Mouse (Mus musculus): ENCODE measurements around the gene Prdm16.

The Prdm16 gene

DNA sequence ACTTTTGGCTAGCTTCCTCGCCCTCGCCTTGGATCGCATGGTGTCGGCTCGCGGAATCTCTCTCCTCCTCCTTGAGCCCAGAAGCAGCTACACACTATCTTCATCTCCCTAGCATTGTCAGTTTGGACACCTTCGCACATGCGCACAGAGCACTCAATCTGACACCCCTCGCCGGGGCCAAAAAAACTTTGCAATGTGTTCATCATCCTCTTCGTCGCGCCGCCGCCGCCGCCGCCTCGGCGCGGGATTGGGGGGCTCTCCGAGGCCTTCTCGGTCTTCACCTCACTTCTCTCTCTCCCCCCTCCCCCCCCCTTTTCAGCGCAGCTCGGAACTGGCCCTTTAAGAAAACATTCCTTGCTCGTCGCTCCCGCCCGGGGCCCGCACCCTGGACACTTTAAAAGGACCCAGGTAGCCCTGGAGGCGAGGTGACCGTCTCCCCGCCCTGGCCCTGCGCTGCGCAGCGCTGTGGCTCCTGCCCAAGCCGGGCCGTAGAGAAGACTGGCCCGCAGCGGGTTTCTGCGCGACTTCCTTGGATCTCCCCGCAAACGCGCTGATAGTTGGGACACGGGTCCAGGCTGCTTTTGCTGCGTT lies at the start of gene Prdm16:
TSS of gene Prdm16 (minus strand) at position 153 of the 591 bp plus-strand sequence.
- in situ Hi-C loops (cut with MboI; ENCODE audit: low pct_unique_long_range_greater_than_20kb in 1 of 2, low sequenced_read_pairs in 2 of 2, unreplicated experiment in 1 of 2): loop anchor here in 1 of 2 experiments (25.0 kb wide), 1 partner anchor 400 kb away; no protein-coding TSS in a partner anchor

DNA sequence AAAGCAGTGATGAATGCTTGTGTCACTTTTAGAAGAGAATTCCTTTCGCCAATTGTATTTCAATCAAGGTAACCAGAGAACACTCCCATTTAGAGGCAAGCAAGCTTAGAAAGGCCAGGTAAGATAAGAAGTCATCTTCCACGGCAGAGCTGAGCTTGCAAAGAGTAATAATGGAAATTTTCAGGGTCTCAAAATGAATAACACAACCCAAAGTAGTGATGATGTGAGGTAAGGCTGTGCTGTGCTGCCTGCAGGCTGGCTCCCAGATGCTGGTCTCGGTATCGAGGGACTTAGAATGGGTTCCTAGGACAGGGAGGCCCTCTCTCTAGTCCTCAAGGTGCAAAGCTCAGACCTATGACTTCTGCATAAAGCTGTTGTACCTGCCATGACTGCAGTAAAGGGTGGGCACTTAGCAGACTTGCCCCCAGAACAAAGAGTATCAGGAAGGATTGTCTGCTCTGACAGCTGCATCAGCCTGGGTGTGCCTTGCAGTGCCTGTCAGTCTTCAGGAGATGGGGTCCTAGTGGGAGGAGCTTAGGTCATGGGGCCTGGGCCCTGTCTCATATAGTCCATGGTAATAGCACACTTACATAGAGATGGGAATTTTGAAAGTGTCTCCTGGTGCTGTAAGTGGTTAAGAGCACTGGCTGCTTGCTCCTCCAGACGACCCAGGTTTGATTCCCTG lies 46.5 kb upstream of the Prdm16 start:
- in situ Hi-C loops (cut with MboI; ENCODE audit: low pct_unique_long_range_greater_than_20kb in 1 of 2, low sequenced_read_pairs in 2 of 2, unreplicated experiment in 1 of 2): no loop called here

DNA sequence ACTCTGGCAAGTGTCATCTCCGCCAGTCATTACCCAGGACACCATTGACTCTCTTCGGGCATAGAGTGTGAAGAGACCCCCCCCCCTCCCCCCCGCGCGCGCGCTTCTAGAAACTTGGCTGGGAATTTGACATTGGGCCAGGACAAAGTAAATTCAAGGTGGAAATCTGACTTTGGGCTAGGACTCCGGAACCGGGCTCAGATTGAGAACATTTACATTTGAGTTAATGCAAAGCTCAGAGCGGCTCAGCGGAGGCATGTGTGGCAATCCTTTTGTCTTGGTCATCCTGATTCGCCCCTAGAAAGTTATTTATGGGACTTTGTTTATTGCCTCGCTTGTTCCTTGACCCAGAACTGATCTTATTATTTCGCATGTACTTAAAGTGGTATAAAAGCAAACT lies 45.6 kb upstream of the Prdm16 start:
- in situ Hi-C loops (cut with MboI; ENCODE audit: low pct_unique_long_range_greater_than_20kb in 1 of 2, low sequenced_read_pairs in 2 of 2, unreplicated experiment in 1 of 2): no loop called here

DNA sequence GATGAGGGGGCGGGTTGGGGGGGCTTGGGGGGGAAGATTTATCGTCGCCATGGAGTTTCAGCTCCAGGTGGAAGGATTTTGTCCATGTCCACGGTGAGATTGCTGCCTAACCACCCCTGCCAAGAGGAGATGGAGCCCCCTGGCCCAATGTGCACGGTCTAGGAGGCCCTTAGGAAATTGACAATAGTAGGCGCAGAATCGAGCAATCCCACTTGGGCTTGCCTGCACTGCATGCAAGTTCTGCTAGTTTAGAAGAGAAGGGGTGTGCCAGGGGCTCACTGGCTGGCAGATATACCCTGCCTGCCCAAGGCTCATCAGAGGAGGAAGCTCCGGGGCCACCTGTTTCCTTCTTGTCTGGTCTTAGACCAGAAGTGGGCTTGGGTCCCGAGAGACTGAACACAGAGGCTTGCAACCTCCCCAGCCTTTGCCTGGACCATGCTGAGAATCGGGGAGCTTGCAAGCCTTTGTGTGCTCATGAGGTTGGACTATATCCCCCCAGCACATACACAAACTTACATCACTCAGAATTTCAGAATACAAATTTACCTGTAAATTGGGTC lies 38.8 kb upstream of the Prdm16 start:
- in situ Hi-C loops (cut with MboI; ENCODE audit: low pct_unique_long_range_greater_than_20kb in 1 of 2, low sequenced_read_pairs in 2 of 2, unreplicated experiment in 1 of 2): no loop called here

DNA sequence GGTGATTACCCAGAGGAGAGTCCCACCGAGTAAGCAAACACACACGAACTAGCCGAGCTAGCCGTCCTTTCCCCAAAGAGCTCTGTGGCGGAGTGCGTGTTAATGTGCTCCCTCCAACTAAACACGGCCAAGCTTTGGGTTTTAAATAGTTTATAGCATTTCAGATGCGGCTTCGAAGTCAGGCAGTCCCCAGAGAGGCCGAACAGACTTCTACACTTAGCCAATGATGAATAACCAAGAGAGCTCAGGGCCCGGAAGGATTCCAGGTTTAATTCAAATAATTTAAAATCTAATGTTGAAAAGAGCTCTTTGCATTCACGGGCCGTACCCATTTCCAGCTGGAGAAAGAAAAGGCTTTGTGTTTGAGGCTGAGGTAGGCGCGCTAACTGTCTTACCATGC lies 38.3 kb upstream of the Prdm16 start:
- in situ Hi-C loops (cut with MboI; ENCODE audit: low pct_unique_long_range_greater_than_20kb in 1 of 2, low sequenced_read_pairs in 2 of 2, unreplicated experiment in 1 of 2): no loop called here

DNA sequence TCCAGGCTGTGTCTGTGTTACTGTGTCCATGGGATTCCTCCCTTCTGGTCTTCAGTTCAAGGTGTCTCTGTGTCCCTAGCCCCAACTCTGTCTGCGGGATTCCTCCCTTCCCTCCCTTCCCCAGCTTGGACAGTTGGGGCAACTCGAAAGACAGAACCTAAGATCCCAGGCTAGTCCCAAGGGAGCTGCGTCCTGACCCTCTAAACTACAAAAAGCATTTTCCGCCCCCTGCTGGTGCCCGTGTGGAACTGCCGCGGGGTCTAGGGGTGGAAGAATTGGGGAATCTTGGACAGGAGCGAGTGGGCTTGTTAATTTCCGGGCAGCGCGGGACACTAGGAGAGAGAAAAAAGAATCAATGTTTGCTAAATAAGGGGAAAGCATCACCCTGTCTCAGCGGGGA lies 37.9 kb upstream of the Prdm16 start:
- in situ Hi-C loops (cut with MboI; ENCODE audit: low pct_unique_long_range_greater_than_20kb in 1 of 2, low sequenced_read_pairs in 2 of 2, unreplicated experiment in 1 of 2): no loop called here

DNA sequence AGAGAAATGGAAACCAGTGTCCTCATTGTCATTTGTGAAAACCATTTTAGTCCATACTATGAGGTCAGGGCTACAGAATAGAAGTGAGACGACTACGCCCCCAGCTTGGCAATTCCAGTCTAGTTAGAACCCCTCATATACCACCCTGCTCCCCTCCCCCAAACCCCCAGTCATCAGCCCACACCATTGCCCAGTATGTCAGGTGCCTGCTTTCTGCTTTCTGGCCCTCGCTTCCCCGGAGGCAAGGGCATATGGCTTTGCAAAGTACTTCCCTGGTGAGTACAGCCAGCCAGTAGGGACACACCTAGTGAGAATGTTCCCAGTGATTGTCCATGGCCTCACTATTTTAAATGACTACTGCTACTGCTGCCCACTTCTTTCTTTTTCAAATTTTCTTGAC lies 37.3 kb upstream of the Prdm16 start:
- in situ Hi-C loops (cut with MboI; ENCODE audit: low pct_unique_long_range_greater_than_20kb in 1 of 2, low sequenced_read_pairs in 2 of 2, unreplicated experiment in 1 of 2): no loop called here

DNA sequence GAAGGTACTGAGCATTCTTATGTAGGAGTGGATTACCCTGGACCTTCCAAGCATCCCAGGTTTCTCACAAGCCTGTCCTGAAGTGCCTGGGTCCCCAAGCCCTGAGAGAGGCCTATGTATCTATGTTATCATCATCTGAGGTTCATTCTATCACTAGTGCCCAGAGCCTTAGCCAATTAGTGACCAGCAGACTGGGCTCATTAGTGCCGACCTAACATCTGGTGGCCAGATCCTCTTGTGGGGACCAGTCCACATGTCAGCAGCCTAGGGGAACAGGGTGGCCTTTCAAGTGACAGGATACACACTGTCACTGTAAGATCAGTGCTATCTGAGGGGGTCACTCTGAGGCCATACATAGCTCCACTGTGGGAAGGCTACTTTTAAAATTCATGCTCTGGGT lies 35.4 kb upstream of the Prdm16 start:
- in situ Hi-C loops (cut with MboI; ENCODE audit: low pct_unique_long_range_greater_than_20kb in 1 of 2, low sequenced_read_pairs in 2 of 2, unreplicated experiment in 1 of 2): no loop called here

DNA sequence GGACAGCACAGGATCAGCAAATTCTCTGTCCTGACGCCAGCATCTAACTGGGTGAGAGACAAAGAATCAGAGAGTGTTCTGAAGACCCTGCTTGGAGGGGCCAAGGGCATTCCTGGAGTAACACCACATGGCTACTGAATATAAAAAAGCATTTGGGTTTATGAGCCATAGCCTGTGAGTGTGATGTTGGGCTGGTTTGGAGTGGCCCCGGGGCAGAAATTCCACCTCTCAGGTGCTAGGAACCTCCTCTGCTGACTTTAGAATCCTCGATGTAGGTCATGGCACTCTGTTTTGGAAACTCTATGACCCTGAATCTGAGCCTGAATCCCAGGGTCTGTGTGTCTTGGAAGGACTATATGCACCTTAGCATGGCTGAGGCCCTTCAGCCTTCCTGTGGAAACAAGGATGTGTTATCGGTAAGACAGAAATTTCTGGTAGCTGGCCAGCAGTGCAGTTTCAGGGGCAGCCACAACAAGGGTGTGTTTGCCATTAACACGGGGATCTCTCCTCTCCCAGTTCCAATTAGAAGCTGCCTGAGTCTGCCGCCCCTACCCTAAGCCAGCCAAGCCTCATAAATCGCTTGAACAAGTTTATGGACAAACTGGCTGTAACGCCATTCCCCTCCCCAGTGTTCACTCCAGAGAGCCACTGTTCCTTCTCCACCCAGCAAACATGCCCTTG lies 34.7 kb upstream of the Prdm16 start:
- in situ Hi-C loops (cut with MboI; ENCODE audit: low pct_unique_long_range_greater_than_20kb in 1 of 2, low sequenced_read_pairs in 2 of 2, unreplicated experiment in 1 of 2): no loop called here

DNA sequence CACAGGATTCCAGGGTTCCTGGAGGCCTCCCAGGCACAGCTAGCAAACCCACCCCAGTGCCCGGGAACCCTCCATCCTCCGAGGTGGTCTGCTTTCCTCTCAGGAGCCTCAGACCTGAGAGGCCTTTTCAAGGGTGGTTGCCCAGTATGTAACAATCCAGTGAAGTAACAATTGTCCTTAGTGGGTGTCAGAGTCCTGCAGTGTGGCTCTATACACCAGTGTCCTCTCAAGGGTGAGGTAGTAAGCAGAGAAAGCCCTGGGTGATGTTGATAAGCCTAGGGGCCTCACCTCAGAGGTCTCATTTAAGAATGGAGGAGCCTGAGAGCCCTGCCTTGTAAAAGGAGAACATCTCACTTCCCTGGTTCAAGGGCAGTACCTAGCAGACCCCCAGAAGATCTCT lies 31.1 kb upstream of the Prdm16 start, which contains the start of gene Actrt2:
TSS of gene Actrt2 (minus strand) at position 101 of the 400 bp plus-strand sequence.
- in situ Hi-C loops (cut with MboI; ENCODE audit: low pct_unique_long_range_greater_than_20kb in 1 of 2, low sequenced_read_pairs in 2 of 2, unreplicated experiment in 1 of 2): no loop called here

DNA sequence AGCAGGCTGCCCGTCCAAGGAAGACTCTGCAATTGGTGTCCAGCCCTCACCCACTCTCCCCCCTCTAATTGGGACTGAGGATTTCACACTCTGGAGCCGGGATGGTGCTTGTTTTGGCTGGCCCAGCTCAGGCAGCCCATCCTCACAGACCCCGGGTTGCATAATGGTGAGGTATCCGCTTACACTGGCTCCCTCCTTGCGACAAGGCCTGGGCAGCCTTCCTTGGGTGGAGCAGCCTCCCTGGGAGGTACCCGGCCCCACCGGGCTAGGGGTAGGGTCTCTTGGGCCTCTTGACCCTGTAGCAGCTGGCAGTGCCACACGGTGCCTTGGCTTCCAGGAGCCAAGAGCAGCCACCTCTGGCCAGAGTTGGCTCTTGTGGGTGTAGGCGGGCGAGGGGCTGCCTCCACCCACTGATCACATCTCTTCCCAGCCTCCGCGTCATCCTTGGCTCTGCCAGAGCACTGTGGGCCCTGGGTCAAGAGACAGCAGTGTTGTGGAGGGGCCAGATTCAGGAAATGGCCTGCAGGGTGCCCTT lies 26.1 kb upstream of the Prdm16 start:
- in situ Hi-C loops (cut with MboI; ENCODE audit: low pct_unique_long_range_greater_than_20kb in 1 of 2, low sequenced_read_pairs in 2 of 2, unreplicated experiment in 1 of 2): no loop called here

DNA sequence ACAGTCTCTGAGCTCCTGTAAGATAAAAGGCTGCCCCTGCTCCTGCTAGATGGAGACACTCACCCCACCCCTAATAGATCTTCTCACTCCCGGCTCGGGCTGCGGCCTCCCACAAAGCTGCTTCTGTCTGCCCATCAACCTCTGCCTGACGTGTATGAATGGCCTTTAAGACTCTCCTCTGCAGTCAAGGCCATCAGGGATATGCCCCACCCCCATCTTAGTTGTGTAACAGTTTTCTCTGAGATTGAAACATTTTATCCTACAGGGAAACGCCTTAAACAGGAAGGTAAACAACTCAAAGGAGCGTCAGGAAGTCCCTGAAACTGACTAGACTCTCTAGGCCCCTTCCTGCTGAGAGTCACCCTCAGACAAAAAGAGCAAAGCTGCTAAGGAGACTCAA lies 24.6 kb upstream of the Prdm16 start:
- in situ Hi-C loops (cut with MboI; ENCODE audit: low pct_unique_long_range_greater_than_20kb in 1 of 2, low sequenced_read_pairs in 2 of 2, unreplicated experiment in 1 of 2): no loop called here

DNA sequence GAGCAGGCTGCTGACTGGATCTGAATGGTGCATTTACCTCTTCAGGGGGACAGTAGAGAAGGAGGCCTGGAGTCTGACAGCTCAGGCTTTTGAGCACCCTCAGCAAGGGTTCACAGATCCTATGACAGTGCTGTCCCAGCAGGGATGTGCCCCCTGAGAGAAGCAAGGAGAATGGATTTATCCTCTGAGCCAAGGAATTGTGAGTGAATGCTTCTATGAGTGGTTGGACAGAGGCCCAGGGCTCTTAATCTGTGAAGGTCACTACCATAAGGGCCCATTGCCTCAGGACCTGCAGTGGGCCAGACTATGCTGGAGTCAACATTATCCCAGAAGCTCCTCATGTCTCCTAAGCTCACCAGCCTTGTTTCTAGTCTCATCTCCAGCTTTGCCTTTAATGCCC lies 23.4 kb upstream of the Prdm16 start:
- in situ Hi-C loops (cut with MboI; ENCODE audit: low pct_unique_long_range_greater_than_20kb in 1 of 2, low sequenced_read_pairs in 2 of 2, unreplicated experiment in 1 of 2): no loop called here

DNA sequence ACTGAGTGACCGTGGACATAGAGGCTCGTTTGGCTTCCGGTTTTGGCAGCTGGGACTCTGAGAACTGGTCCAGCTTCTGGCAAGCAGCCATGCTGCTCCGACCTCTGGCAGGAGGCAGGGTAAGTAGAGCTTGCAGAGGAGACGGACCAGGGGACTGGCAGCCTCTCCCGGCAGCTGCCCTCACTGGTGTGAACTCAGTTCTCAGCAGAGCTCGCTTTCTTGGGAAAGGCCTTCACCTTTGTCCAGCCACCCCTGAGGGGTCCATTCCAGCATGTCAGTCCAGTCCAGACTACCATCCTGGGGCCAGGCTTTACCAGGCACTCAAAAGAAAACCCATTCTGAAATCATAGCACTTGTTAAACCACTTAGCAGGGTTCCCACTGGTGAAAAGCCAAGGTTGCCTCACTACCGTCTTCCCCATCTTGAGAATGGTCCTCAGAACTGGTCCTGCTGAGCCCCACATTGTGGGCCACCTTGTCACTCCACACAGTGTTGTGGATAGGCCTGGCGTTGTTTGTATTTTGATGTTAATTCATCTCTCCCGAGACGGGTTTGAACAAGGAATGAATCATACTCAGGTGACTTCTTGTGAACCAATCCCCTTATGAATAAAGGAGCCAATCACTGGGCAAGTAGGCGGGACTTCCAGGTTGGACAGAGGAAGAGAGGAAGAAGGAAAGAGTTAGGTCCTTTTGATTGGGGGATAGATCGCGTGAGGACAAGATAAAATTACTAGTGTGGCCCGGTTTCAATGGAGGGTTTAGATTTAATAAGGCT lies 18.6 kb upstream of the Prdm16 start:
- in situ Hi-C loops (cut with MboI; ENCODE audit: low pct_unique_long_range_greater_than_20kb in 1 of 2, low sequenced_read_pairs in 2 of 2, unreplicated experiment in 1 of 2): no loop called here

DNA sequence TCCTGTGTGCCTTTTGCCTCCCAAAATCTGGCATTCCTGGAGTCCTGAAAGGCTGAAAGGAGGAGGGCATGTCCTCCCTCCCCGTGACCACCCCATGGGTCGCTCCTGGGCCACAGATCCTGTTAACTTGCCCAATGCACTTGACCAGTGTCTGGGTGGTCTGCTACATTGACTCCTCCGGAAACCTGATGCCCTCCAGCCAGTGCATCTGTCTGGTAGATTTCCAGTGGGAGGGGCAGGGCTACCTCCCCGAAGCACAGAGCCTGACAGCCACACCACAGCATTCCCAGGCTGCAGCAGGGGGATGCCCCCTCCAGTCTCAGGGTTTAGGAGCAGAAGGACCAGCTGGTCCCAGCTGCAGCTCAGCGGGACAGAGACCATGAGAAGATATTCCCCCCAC lies 15.8 kb upstream of the Prdm16 start:
- in situ Hi-C loops (cut with MboI; ENCODE audit: low pct_unique_long_range_greater_than_20kb in 1 of 2, low sequenced_read_pairs in 2 of 2, unreplicated experiment in 1 of 2): no loop called here

DNA sequence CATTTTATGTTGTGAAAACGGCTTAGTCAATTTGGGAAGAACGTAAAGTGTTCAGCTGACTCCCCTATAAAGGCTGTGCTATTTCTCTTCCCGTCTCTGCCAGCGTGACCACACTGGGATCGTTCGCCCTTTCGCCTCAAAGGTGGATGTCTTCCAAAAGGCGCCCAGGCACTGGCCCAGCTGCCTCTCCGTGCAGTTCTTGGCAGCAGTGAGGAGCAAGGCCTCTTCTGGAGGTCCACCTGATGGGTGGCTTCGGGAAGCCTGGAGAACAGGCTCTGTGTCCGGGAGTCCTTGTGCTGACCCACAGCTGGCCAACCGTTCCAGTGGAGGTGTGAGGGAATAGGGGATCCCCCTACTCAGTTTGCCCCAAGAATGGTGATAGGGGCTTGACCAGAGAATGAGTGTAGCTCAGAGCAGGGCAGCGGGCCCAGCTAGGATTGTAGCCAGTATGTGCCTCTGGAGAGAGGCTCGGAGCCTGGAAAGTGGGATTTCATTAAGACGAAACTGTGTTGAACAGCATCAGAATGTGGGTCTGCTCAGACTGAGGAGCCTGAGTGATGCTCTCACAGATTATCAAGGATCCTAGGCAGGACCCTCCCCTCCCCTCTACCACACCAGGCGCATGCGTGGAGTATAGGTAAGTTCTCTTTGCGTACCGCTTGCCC lies 12.5 kb upstream of the Prdm16 start:
- in situ Hi-C loops (cut with MboI; ENCODE audit: low pct_unique_long_range_greater_than_20kb in 1 of 2, low sequenced_read_pairs in 2 of 2, unreplicated experiment in 1 of 2): loop anchor here in 1 of 2 experiments (25.0 kb wide), 1 partner anchor 388 kb away; no protein-coding TSS in a partner anchor

DNA sequence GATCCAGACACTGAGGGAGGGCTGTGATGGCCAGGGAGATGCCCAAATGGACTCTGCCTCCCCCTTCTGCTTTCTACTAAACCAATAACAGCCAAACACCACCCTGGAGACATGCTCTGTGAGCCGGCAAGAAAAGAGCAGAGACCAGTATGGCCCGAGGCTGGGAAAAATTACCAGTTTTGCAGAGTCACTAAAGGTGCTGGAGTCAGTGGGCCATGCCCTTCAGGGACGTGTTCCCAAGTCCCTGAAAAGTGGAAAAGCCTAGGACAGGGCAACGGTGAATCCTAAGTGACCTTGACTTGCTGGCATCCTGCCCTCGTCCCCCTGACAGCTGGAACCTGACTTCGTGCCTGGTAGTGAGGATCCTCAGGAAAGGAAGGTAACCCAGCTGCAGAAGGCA lies 5.8 kb upstream of the Prdm16 start:
- in situ Hi-C loops (cut with MboI; ENCODE audit: low pct_unique_long_range_greater_than_20kb in 1 of 2, low sequenced_read_pairs in 2 of 2, unreplicated experiment in 1 of 2): loop anchor here in 1 of 2 experiments (25.0 kb wide), 1 partner anchor 395 kb away; no protein-coding TSS in a partner anchor
